Mouse (Mus musculus) large intestine, adult 2 months (tissue): ENCODE data around the gene Lamc3. TPM values are rescaled to one million over a fixed set of nuclear protein-coding genes. Genes with fewer than 3 reads are reported as not detected.
A peak's percentile ranks its signal among the peaks of the same experiment; 100 is the strongest.
"Not testable (repeated sequence)": the region's sequence is repeated elsewhere in the genome, so short reads cannot be mapped to it uniquely, and the experiment has no call there.

Experiments
- DNase-seq: peaks from one replicate; pipeline ENCODE4 v3.0.0-alpha.2; 2012; ENCODE audit warnings: low read depth, low spot score
- WGBS: fragments of 180-500 bp; shearing (Covaris S2); methylation state at CpG from one replicate; pipeline ENCODE4 v1.1.7; 2018; 5-methylcytosine and 5-hydroxymethylcytosine counted together
- polyA plus RNA-seq: library from polyadenylated mRNA; depleted of rRNA; stranded (reverse); fragments of >200 nt; gene quantifications from 2 replicates; pipeline ENCODE4 v1.2.3, GENCODE M21; 2012

The Lamc3 gene
- polyA plus RNA-seq, 1 experiment = 1.2 TPM

GRCm38 (mm10) chr2:31870683-31871082, 16.4 kb upstream of the Lamc3 start:
- 30% methylated on average over 3 of the region's 3 CpGs for WGBS
- DNase-seq = no peak

- DNase-seq = no peak
- WGBS = 73% methylated on average over 26 of the region's 26 CpGs
These were observed 12.7 kb upstream of the Lamc3 start for GRCm38 (mm10) chr2:31874290-31874855.

- 56% methylated on average over 12 of the region's 12 CpGs for WGBS
- no peak for DNase-seq
These were observed 10.6 kb upstream of the Lamc3 start for GRCm38 (mm10) chr2:31876446-31876845.

GRCm38 (mm10) chr2:31878610-31879009, 8.5 kb upstream of the Lamc3 start:
- 50% methylated on average over 17 of the region's 17 CpGs for WGBS
- no peak for DNase-seq

- WGBS = 5% methylated on average over 14 of the region's 14 CpGs
- DNase-seq = no peak
These were observed 6.2 kb upstream of the Lamc3 start for GRCm38 (mm10) chr2:31880868-31881267.

GRCm38 (mm10) chr2:31883061-31883460, 4.0 kb upstream of the Lamc3 start:
- no peak for DNase-seq
- WGBS = 62% methylated on average over 4 of the region's 4 CpGs

- no peak for DNase-seq
- WGBS = 22% methylated on average over 6 of the region's 6 CpGs
These were observed 2.3 kb upstream of the Lamc3 start for GRCm38 (mm10) chr2:31884806-31885205.

GRCm38 (mm10) chr2:31888871-31889270, 1.8 kb downstream of the Lamc3 start:
- 32% methylated on average over 1 of the region's 1 CpGs for WGBS

GRCm38 (mm10) chr2:31891219-31891618, 4.1 kb downstream of the Lamc3 start:
- no peak for DNase-seq
- 82% methylated on average over 2 of the region's 2 CpGs for WGBS

More at GRCm38 (mm10) chr2:31888871-31889270, 1.8 kb downstream of the Lamc3 start:
- no peak for DNase-seq

GRCm38 (mm10) chr2:31893110-31893669, 6.1 kb downstream of the Lamc3 start:
- 57% methylated on average over 10 of the region's 10 CpGs for WGBS
- DNase-seq = no peak

- DNase-seq = no peak
- WGBS = 64% methylated on average over 13 of the region's 13 CpGs
These were observed 7.3 kb downstream of the Lamc3 start for GRCm38 (mm10) chr2:31894221-31894870.

- DNase-seq = no peak
- WGBS = 81% methylated on average over 4 of the region's 4 CpGs
These were observed 13.8 kb downstream of the Lamc3 start for GRCm38 (mm10) chr2:31900932-31901331.

- WGBS = 46% methylated on average over 4 of the region's 4 CpGs
- DNase-seq = no peak
These were observed 14.7 kb downstream of the Lamc3 start for GRCm38 (mm10) chr2:31901659-31902362.

GRCm38 (mm10) chr2:31904089-31904488, 17.0 kb downstream of the Lamc3 start:
- 46% methylated on average over 6 of the region's 6 CpGs for WGBS
- no peak for DNase-seq

GRCm38 (mm10) chr2:31904622-31905021, 17.5 kb downstream of the Lamc3 start:
- DNase-seq = no peak
- WGBS = 21% methylated on average over 8 of the region's 8 CpGs

- peak; percentile 1 for DNase-seq
- 39% methylated on average over 9 of the region's 9 CpGs for WGBS
These were observed 18.6 kb downstream of the Lamc3 start for GRCm38 (mm10) chr2:31905682-31906081.

- WGBS = 52% methylated on average over 9 of the region's 9 CpGs
- DNase-seq = no peak
These were observed 19.3 kb downstream of the Lamc3 start for GRCm38 (mm10) chr2:31906407-31906806.

- 72% methylated on average over 4 of the region's 4 CpGs for WGBS
- no peak for DNase-seq
These were observed 25.5 kb downstream of the Lamc3 start for GRCm38 (mm10) chr2:31912575-31912974.

GRCm38 (mm10) chr2:31914213-31914612, 27.1 kb downstream of the Lamc3 start:
- DNase-seq = not testable (repeated sequence)

GRCm38 (mm10) chr2:31915112-31915511, 28.0 kb downstream of the Lamc3 start:
- 22% methylated on average over 4 of the region's 4 CpGs for WGBS
- DNase-seq = peak; percentile 27

- no peak for DNase-seq
- WGBS = 20% methylated on average over 4 of the region's 4 CpGs
These were observed 30.5 kb downstream of the Lamc3 start for GRCm38 (mm10) chr2:31917636-31918035.
